Mouse (Mus musculus) thymus, adult 2 months (tissue): ENCODE results near the gene St6galnac4. TPM values are rescaled to one million over a fixed set of nuclear protein-coding genes. Genes with fewer than 3 reads are reported as not detected.

ENCODE experiments used
- DNase-seq: peaks from one replicate; pipeline ENCODE4 v3.0.0; 2021
- H3K27ac ChIP-seq: fragments of 200-500 bp; 2 replicates; pipeline ENCODE4 v1.5.1; 2012; ENCODE audit warnings: low read length, control low read depth; ENCODE audit not compliant: control insufficient read depth, insufficient read depth
- H3K27me3 ChIP-seq: fragments of 200-500 bp; 2 replicates; pipeline ENCODE4 v1.6.1; 2012; ENCODE audit warnings: mild to moderate bottlenecking, low read length, moderate library complexity, mixed read lengths; ENCODE audit not compliant: control insufficient read depth, insufficient read depth
- H3K36me3 ChIP-seq: fragments of 200-500 bp; 2 replicates; pipeline ENCODE4 v1.6.1; 2012; ENCODE audit warnings: mild to moderate bottlenecking, low read length, moderate library complexity; ENCODE audit not compliant: control insufficient read depth, insufficient read depth
- H3K4me1 ChIP-seq: fragments of 200-500 bp; replicated peaks from 2 replicates; pipeline ENCODE4 v1.6.1; 2012; ENCODE audit warnings: low read length; ENCODE audit not compliant: control insufficient read depth, insufficient read depth
- H3K4me3 ChIP-seq: fragments of 200-500 bp; 2 replicates; pipeline ENCODE4 v1.5.1; 2012; ENCODE audit warnings: mild to moderate bottlenecking, low read length, control low read depth, moderate library complexity; ENCODE audit not compliant: control insufficient read depth, insufficient read depth
- CTCF ChIP-seq: fragments of 200-500 bp; IDR thresholded peaks from 2 replicates; pipeline ENCODE4 v1.5.1; 2012; ENCODE audit warnings: mild to moderate bottlenecking, control low read depth, low read length, moderate library complexity, borderline replicate concordance; ENCODE audit not compliant: control insufficient read depth, poor library complexity, insufficient read depth; ENCODE audit errors: extremely low read depth
- POLR2A ChIP-seq: fragments of 200-500 bp; IDR thresholded peaks from 2 replicates; pipeline ENCODE4 v1.6.1; 2012; ENCODE audit warnings: mild to moderate bottlenecking, low read length, control low read depth, moderate library complexity; ENCODE audit not compliant: control insufficient read depth, poor library complexity, insufficient read depth; ENCODE audit errors: extremely low read depth
- WGBS: fragments of 180-500 bp; shearing (Covaris S2); methylation state at CpG from one replicate; pipeline ENCODE4 v1.1.7; 2018; 5-methylcytosine and 5-hydroxymethylcytosine counted together
- polyA plus RNA-seq: library from polyadenylated mRNA; depleted of rRNA; stranded (reverse); fragments of >200 nt; gene quantifications from 2 replicates; pipeline ENCODE4 v1.2.3, GENCODE M21; 2012

Gene St6galnac4
- polyA plus RNA-seq, 1 experiment: 29.3 TPM

DNA sequence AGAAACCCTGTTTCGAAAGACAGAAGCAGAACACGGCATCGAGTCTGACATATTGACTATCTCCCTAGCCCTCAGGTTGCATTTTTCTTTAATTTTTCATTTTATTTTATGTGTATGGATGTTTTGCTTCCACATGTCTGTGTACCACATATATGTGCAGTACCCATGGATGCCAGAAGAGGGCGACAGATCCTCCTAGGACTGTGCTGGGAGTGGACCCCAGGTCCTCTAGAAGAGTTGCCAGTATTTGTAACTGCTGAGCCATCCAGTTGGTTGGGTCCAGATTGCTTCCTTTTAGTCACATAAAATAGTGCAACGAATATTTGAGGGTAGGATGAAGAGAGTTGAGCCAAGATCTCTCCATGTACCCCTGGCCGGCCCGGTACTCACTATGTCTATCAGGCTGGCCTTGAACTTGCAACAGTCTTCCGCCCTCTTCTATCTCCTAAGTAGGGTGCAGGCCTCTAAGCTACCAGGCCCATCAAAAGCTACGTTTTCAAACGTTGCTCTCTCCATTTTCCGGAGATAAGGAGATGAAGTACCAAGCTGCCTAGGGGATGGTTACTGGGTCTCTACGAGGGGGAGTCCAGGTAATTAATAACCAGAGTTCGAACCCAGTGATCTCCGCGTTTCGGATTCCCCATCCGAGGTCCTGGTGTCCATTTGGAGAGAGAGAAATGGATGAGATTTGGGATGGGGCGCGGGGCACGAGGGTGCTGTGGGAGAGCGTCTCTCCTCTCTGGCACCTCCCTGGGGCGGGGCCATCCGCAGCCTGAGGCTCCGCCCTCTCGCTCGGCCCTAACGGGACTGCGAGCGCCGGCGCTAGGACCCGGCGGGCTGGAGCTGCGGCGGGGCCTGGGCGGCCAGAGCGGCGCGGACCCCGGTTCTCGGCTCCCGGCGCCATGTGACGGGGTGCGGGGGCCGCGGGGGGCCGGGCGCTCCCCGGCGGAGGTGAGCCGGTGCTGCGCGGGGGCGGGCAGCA, 19.6 kb downstream of the St6galnac4 start:
- Histone ChIP-seq H3K4me1 (peaks cover 29% of the 10 kb centered on the region), H3K4me3 (peak overlapping the region; percentile 45), H3K36me3 (no peaks in the 10 kb centered on the region), H3K27ac (no peak overlapping the region), H3K27me3 (peaks cover 13% of the 10 kb centered on the region)
- DNase-seq: peak; percentile 77
- WGBS: 17% methylated on average over 54 of the region's 55 CpGs
- TF ChIP-seq CTCF (no peak), POLR2A (no peak)

DNA sequence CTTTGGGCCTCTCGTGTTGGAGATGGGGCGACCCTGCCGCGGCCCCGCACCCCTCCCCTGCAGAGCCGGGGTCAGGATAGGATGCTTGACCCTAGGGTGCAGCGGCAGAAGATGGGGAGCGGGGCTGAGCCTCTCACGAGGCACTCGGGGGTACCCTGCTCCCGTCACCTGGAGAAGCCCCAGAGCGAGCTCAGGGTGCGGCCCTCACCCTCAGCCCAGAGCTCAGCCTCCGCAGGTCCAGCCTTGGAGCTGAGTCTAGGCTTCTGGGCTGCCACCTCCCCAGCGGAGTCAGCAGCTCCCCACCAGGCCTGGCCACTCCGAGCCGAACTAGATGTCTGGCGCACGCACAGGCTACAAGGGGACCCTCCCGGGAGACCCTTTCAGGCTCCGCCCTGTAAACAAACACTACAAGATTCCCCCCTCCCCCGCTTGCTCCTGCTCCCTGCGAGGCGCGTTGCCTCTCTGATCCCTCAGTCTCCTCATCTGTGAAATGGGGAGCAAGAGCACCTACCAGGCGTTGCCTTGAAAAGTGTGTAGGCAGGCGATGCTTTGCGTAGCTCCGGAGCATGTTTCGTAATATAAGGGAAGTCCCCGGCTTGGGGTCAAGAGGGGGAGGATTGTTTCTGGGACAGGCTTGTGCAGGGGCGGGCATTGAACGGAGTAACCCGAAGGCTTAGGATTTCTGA, 20.5 kb downstream of the St6galnac4 start:
- H3K4me3 ChIP-seq: peak overlapping the region; percentile 45
- peak; percentile 20 for DNase-seq
- H3K27me3 ChIP-seq: peaks cover 13% of the 10 kb centered on the region
- H3K36me3 ChIP-seq: no peaks in the 10 kb centered on the region
- no peak overlapping the region for H3K27ac ChIP-seq
- peaks cover 26% of the 10 kb centered on the region for H3K4me1 ChIP-seq
- TF ChIP-seq CTCF (no peak), POLR2A (no peak)
- 3% methylated on average over 33 of the region's 34 CpGs for WGBS

DNA sequence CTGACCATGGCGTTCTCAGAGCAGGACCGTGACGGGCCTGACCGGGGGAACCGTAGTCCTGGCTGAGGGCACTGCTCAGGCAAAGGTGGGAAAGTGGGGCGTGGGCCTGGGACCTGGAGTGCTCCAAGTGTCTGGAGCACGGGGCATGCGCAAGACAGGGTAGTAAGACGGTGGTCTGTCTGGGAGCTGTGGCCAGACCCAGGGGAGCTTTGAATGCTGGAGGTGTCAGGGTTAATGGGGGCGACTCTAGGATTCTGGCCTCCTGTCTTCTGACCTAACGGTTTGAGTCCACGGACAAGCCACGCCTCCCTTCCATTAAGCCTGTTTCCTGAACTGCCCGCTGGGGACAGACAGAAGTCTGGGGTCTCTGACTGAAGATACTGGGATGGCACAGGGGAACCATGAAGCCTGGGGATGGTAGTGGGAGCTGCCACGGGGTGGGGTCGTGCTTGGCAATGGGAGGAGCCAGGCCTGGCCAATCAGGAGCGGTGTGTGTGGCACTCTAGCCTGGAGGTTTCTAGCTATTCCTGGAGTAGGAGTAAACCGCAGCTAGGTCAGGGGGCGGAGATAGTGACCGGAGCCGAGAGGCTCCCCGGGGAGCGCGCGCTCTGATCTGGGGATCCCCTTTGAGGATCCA, 21.4 kb downstream of the St6galnac4 start:
- 3% methylated on average over 25 of the region's 25 CpGs for WGBS
- no peak overlapping the region for H3K27ac ChIP-seq
- peaks cover 13% of the 10 kb centered on the region for H3K27me3 ChIP-seq
- H3K4me3 ChIP-seq: no peak overlapping the region; the same call in 1 of the 2 replicates
- no peaks in the 10 kb centered on the region for H3K36me3 ChIP-seq
- DNase-seq: peak; percentile 15
- peaks cover 23% of the 10 kb centered on the region for H3K4me1 ChIP-seq
- TF ChIP-seq POLR2A (no peak), CTCF (no peak)

DNA sequence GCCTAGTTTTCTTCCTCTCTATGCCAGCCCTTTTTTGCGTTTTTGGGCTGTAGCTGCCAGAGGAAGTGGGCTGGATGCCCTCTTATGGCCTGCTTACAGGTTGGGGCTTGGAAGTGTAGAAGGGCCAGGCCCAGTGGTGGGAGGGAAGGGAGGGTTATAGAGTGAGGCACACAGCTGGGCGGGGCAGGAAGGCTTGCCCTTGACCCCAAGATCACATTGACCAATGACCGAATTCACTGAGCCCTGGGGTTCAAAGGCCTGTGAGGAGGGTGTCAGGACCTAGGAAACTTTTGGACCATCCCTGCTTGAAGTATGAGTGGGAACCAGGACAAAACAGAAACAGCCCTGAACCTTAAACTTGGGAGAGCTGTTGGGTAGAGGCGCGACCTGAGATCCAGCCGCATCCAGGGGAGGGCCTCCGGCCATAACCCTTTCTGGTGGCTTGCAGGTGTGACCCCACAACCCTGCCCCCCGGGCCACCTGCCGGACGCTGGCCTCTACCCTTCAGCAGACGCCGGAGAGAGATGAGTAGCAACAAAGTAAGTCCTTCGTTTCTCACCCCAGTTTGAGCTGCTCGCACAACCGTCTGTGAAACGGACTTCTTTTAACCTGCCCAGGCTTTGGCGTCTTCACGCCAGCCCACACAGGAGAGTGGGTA, 22.0 kb downstream of the St6galnac4 start:
- H3K36me3 ChIP-seq: no peaks in the 10 kb centered on the region
- no peak overlapping the region for H3K27ac ChIP-seq
- 73% methylated on average over 18 of the region's 18 CpGs for WGBS
- DNase-seq: no peak
- peaks cover 23% of the 10 kb centered on the region for H3K4me1 ChIP-seq
- TF ChIP-seq POLR2A (no peak), CTCF (no peak)
- H3K4me3 ChIP-seq: no peak overlapping the region
- peaks cover 13% of the 10 kb centered on the region for H3K27me3 ChIP-seq

DNA sequence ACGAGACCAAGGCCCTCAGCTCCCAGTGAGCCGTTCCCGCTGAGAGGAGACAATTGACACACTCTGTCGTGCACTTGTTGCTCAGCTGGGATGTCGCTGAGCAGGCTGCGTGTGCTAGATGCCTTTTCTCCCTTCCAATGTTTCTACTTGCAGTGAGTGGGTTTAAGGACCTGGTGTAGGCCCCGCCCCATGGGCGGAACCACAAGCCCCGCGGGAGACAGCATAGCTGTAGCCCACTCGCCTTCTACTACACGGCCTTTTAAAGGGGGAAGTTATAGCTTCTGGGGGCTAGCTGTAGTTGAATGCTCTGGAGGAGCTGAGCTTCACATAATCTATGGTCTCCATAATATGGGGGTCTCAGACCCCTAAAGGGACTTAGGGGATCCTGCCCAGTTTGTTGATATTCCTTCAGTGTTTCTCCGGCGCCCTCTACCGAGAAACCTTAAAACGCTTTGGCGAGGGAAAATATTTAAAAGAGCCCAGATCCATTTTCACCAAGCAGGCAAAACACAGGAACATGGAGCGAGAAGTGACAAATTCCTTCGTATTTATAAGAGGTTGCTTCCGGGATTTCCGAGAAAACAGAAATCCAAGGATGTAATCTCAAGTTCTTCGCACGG, 23.8 kb downstream of the St6galnac4 start:
- peaks cover 13% of the 10 kb centered on the region for H3K27me3 ChIP-seq
- 23% methylated on average over 23 of the region's 23 CpGs for WGBS
- H3K4me3 ChIP-seq: no peak overlapping the region
- peaks cover 23% of the 10 kb centered on the region for H3K4me1 ChIP-seq
- no peak for TF ChIP-seq POLR2A
- TF ChIP-seq CTCF: no peak
- no peaks in the 10 kb centered on the region for H3K36me3 ChIP-seq
- H3K27ac ChIP-seq: no peak overlapping the region
- peak; percentile 41 for DNase-seq
